Mouse (Mus musculus) liver, adult 2 months (tissue): Measurements from ENCODE around the gene Gjb5.

Experiments
- CTCF ChIP-seq: fragments of 200-500 bp; IDR thresholded peaks from 2 replicates; pipeline ENCODE4 v1.5.1; 2011; ENCODE audit warnings: low read depth, low read length, control low read depth
- POLR2A ChIP-seq: fragments of 200-500 bp; IDR thresholded peaks from 2 replicates; pipeline ENCODE4 v1.6.1; 2011; ENCODE audit warnings: low read length, control low read depth; ENCODE audit not compliant: insufficient read depth; ENCODE audit errors: extremely low read depth

DNA sequence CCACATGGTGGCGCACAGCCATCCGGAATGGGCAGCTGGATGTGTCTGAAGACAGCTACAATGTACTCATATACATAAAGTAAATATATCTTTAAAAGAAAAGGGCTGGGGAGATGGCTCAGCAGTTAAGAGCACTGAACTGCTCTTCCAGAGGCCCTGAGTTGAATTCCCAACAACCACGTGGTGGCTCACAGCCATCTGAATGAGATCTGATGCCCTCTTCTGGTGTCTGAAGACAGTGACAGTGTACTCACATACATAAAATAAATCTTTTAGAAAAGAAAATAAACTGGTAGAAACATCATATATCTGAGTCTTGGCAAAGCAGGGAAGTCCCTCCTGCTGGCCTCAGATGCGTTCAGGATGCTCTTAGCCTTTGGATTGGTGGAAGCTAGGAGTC, 40.8 kb downstream of the Gjb5 start:
- TF ChIP-seq POLR2A: no peak
- no peak for TF ChIP-seq CTCF
